Mouse (Mus musculus) Muller cell, postnatal 12 days (primary cell): ENCODE data around the gene Map3k11.

Experiments used
- DNase-seq: peaks from one replicate; pipeline ENCODE4 v3.0.0-alpha.2; 2015; ENCODE audit errors: inconsistent ontology term

Gene Map3k11

DNA sequence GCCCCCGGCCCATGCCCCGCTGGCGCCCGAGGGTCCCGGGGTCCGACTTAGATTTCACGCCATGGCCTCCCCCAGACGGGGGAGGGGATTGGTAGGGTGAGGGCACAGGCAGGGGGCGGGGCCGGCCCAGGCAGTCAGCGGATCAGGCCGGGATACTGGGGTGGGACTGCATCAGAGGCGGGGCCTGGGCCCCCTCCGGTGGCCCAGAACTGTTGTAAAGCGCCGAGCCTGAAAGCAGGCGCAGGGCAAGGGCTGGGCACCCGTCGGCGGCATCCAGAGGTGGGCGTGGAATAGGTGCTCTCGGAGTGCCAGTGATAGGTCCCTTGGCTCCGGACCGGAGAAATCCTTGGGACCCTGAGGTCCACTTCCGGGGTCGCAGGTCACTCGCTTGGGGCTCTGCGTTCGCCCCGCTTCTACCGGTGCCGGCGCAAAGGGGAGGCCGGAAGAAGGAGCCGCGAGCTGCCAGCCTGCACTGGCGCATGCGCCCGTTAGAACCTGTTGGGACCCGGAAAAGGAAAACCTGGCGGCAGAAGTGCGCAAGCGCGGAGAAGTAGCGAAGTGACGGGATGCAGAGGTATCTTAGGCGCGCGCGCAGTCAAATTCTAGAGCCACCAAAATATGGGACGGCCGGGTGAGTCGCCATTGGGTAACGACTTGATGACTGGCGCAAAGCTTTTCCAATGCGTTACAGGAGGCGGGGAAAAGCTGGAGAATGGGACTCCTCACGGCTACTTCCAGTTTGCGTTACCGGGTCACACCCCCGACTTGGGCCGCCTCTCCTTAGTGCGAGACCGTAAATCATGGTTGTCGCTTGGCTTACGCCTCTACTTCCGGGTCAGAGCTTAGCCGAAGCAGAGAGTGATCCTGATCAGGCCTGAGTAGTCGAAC, at the start of gene Map3k11, which contains the start of gene Pcnx3:
Map3k11 (plus strand) TSS at position 543 of the 888 bp plus-strand sequence.
Pcnx3 (minus strand) TSS at position 709 of the 888 bp plus-strand sequence.
- peak; percentile 98 for DNase-seq

GRCm38 (mm10) chr19:5640339-5640738, 48.2 kb upstream of the Map3k11 start:
- no peak for DNase-seq

DNA sequence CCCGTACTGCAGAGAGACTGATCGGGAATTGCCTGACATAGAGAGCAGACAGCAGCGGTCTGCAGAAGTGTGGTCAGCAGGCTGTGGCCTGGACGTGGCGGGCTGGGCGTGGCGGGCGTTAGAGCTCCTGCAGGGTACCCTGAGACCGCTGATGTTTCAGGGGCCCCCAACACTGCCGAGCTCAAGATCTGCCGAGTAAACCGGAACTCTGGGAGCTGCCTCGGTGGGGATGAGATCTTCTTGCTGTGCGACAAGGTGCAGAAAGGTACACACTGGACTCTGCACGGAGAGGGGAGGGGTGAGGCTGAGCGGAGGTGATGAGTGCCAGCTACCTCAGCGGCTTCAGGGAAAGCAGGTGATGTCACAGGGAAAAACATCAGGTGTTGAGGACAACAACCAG, 47.5 kb upstream of the Map3k11 start:
- DNase-seq: no peak

- no peak for DNase-seq
Observed at GRCm38 (mm10) chr19:5641641-5642040, 46.9 kb upstream of the Map3k11 start.

DNA sequence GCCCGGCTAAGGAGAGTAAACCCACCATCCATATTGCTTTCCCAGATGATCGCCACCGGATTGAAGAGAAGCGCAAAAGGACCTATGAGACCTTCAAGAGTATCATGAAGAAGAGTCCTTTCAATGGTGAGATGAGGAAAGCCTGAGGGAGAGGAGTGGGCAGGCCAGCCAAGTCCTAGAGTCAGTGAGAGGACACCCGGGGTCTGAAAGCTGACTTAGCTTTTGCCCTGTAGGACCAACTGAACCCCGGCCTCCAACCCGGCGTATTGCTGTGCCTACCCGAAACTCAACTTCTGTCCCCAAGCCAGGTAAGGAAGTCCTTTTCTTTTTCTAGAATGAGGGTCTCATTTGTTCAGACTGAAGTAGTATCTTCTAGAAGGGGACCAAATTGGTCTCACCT, 43.3 kb upstream of the Map3k11 start:
- no peak for DNase-seq

DNA sequence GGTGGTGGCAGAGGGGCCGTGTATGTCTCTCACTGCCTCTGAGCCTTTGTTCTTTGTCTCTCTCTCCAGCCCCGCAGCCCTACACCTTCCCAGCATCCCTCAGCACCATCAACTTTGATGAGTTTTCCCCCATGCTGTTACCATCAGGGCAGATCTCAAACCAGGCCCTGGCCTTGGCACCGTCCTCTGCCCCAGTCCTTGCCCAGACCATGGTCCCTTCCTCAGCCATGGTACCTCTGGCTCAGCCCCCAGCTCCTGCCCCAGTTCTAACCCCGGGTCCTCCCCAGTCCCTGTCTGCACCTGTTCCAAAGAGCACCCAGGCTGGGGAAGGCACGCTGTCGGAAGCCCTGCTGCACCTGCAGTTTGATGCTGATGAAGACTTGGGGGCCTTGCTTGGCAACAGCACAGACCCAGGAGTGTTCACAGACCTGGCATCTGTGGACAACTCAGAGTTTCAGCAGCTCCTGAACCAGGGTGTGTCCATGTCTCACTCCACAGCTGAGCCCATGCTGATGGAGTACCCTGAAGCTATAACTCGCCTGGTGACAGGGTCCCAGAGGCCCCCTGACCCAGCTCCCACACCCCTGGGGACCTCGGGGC, 41.7 kb upstream of the Map3k11 start:
- no peak for DNase-seq

GRCm38 (mm10) chr19:5647791-5648190, 40.8 kb upstream of the Map3k11 start:
- no peak for DNase-seq

GRCm38 (mm10) chr19:5648401-5649297, 39.9 kb upstream of the Map3k11 start:
- DNase-seq: peak; percentile 82

- no peak for DNase-seq
Observed at GRCm38 (mm10) chr19:5649298-5649741, 39.2 kb upstream of the Map3k11 start.

DNA sequence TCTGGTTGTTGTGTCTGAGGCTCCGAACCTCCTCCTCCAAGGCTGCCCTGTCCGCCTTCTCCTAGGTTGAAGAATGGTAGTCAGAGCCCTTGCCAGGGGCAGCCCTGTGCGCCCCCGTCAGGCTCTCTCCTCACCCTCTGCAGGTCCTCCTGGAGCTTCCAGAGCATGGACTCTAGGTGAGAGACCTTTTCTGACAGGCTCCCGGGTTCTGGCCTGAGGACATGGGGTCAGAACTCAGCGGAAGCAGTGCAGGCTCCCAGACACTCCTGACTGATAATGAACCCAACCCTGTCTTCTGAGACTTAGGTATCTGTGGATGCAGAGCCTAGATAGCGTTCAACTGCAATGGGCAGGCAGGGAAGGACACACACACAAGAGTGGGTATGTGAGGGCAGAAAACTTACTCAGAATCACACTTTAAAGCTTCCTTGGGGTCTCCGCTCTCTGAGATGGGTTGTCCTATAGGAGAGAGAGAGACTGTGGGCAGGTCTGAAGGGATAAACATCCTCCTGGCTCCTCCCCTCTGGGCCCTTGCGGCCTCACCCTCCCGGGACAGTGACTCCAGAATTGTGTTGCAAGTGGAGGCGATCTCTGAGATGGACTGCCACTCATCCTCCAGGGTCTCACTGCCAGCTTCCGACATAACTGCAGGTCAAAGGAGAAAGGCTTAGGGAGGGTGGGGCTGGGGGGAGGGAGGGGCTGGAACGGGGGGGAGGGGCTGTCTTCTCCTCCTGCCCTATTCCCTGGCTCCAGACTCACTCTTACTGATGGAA, 36.9 kb upstream of the Map3k11 start:
- no peak for DNase-seq

DNA sequence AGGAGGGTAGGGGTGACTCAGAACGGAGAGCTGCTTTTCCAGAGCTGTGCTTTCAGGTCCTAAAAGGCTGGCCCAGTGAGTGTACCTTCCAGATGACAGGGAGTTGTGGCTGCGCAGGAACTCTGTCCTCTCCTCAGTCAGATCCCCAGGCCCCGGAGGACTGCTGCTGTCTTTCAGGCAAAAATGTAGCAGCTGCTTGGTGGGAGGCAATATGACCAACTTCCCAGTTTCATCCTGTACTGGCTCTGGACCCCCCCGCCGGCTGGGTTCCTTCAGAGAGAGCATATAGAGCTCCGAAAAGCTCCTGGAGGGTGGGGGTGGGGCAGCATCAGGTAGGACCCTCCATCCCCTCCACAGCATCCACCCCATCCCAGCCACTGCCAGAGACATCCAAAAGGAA, 36.0 kb upstream of the Map3k11 start:
- DNase-seq: no peak

GRCm38 (mm10) chr19:5653969-5654719, 34.4 kb upstream of the Map3k11 start:
- DNase-seq: peak; percentile 47

DNA sequence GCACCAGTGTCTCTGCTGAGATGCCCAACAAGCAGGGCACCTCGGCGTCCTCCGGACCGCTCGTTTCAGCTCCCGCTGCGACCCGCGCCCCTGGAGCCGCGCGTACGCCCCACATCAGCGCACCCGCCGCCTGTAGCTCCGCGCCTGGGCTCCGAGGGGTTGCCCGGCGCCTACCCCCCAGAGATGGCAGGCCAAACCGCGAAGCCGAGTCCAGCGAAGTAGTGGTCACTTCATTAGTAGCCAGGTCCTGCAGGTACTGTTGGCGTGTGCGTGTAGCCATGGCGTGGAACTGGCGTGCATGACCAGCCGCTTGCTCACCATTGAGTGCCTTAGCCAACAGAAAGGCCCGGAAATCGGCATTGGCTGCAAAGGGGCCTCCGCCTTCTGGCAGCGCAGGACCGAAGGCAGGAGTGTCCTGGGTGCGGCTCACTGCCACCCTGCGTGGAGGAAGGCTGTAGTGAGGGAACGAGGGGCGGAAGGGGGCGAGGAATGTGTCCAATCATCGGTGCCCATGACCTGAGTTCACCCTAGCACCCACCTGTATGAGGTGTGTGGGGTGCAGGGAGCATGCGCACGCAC, 33.7 kb upstream of the Map3k11 start:
- DNase-seq: peak; percentile 16

DNA sequence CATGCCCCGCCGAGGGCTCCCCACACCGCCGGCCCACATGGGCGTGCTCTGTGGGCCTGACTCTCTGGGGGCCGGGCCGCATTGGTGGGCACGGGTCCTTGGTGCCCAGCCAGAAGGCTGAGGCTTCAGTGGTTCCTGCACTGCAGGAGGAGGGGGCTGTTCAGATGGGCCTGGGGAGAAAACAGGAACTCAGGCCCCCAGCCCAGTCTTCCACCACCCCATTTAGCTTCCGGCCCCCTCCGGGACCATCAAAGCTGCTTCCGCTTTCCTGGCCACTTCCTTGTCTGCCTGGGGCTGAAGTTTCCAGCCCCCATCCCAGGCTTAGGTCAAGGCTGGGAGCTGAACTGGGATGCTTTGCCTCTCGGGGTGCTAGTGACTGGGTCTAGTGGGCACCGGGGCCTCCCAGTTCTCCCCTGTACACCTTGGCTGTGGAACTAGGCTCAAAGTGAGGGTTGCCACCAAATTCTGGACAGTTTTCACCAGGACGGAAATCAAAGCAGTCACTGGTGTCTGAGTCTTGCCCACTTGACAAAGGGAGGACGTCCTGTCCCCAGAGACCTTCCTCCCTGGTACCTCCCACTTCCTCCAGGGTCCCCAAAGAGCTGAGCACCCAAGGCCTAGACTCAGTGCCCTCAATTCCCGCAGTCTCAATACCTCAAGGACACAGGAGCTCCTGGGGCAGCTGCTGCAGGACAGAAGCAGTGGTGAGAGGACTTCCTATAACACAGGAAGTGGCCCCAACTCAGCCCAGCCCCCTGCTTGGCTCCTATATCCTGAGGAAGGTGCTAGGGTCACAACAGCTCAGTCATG, 27.4 kb upstream of the Map3k11 start:
- DNase-seq: no peak

DNA sequence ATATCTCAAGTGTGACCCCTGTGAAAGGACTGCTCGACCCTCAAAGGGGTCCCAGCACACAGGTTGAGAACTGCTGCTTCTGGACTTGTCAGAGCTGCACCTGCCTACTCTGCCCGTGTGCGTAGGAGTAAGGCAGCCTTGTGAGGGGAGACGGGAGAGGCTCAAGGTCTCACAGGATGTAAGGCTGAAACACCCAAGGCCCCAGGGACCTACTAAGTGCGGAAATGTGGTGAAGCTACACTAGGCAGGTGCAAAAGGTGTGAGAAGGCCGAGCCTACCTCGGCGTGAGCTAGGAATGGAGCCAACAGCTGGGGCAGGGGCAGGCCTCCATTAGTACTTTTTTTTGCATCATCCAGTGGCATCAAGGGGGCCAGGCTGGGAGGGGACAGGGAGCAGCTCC, 26.2 kb upstream of the Map3k11 start:
- DNase-seq: no peak

DNA sequence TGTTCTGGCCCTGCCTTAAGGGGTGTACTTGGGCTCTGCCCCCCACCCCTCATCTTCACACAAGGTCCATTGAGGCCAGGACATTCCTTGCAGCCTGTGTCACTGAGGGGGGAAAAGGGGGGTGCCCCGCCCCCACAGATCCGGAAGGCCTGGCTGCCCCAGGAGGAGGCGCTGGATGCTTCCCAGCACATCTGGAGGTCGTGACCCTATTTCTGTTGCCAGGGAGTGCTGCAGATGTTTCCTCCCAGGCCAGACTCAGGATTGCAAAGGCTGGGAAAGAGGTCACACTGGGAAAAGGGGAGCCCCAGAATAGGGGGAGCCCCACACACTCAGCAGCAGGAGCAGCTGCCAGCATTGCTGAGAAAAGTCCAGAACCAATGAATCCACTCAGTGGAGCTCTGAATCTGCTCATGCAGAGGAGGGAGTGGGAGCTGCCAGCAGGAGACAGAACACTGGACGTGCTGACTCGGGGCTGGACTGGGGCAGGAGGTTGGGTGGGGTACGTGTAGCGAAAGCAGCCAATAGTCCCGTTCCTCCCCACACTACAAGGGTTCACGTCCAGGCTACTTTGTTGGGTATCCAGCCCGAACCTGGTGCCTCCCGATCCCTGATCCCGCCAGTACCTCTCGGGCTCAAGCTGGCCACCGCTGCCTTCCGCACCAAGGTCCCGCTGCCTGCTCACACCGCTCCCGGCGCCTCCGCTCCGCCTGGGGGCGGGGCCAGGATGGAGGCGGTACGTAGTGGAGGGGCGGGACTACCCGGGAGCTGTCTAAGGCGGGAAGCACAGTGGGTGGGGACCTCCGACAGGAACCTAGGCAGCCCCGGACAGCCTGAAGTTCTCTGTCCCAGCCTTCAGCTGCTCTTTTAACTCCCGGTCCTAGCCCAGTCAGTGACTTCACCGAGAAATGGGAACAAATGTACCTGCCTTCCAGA, 25.3 kb upstream of the Map3k11 start, which contains the start of gene Sipa1:
Sipa1 (minus strand) TSS at position 727 of the 933 bp plus-strand sequence.
- peak; percentile 95 for DNase-seq

- DNase-seq: no peak
Observed at GRCm38 (mm10) chr19:5664669-5665257, 23.8 kb upstream of the Map3k11 start.

- DNase-seq: no peak
Observed at GRCm38 (mm10) chr19:5665465-5665864, 23.1 kb upstream of the Map3k11 start.
